ENCODE assay signal across 8 mouse cellular contexts in the genomic region with DNA sequence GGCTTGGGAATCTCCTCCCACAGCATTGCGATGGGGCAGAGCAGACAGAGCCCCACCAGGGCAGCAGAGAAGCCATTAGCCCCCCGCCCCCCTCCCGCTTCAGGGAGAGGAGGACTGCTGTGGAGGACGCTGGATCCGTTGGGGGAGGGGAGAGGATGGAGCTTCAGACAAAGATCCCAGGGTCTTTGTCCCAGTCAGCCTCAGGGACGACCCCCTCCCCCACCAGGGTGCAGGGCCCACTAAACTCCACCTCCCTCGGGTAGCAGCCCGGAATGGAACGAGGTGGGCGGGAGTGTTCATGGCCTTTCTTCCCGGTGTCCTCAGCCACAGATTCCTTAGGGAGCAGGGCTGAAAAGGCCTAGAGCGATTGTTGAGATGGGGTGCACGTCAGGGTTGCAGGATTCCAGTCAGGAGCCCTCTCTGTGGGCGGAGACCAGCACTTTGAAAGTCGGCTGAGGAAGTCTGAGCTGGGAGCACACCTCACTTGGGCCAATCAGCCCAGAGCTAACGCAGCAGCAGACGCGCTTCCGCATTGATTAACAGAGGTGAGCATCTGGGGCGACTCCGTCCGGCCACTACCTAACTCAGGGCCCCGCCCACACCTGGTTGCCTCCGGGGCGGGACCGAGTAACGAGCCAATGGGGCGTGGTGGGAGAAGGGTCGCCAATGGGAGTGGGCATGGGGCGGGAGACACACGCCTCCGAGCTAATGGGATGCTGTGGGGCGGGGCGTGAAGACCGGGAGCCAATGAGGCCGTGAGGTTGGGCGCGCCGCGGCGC. TPM values are rescaled to one million over a fixed set of nuclear protein-coding genes. Genes with fewer than 3 reads are reported as not detected.
DNase-seq lines count a peak whose midpoint lies in the region; ATAC-seq and TF ChIP-seq lines count a peak whose summit lies in the region.

TSS of gene Rassf7 (plus strand) at position 760 of the 779 bp plus-strand sequence.

- intact Hi-C loops in gastrocnemius, adult 2 months (cut with DNase I), result no loop called here
- intact Hi-C loops in left cerebral cortex, adult 2 months (cut with DNase I), result no loop called here

- DNase-seq in ZHBTc4 (ENCODE audit: low read depth, low spot score), result peak; percentile 100
- DNase-seq in gastrocnemius, adult 2 months, result peak; percentile 91
- peak; percentile 94 for DNase-seq in hindbrain, postnatal 0 days (ENCODE audit: low spot score)
- DNase-seq in left cerebral cortex, adult 2 months (ENCODE audit: extremely low spot score in 1 of 2, low spot score in 2 of 2), result peak; percentile 68 to 82
- DNase-seq in right cerebral cortex, postnatal 14 days, result peak; percentile 80
- peak; percentile 93 to 94 for DNase-seq in urinary bladder, postnatal 36 days (ENCODE audit: low spot score in 2 of 2)

- 1% methylated on average over 41 of the region's 41 CpGs for WGBS in hindbrain, postnatal 0 days

- peak within 1 kb of the TSS; percentile 78 for H3K4me3 ChIP-seq in gastrocnemius, adult 2 months
- H3K4me3 ChIP-seq in hindbrain, postnatal 0 days (ENCODE audit: low read length), result peak within 1 kb of the TSS; percentile 61
- H3K4me3 ChIP-seq in left cerebral cortex, adult 2 months, result peak within 1 kb of the TSS; percentile 58
- peak within 1 kb of the TSS; percentile 97 for H3K4me3 ChIP-seq in megakaryocyte, embryonic 14.5 days (replicated peaks)

- peaks cover 12% of the 10 kb centered on the region for H3K4me1 ChIP-seq in hindbrain, postnatal 0 days (ENCODE audit: insufficient read depth, low read length)
- H3K4me1 ChIP-seq in megakaryocyte, embryonic 14.5 days, result peaks cover 81% of the 10 kb centered on the region

- peak within 1 kb of the TSS; percentile 63 for H3K9ac ChIP-seq in hindbrain, postnatal 0 days (replicated peaks; ENCODE audit: low read length)

- H3K36me3 ChIP-seq in hindbrain, postnatal 0 days (ENCODE audit: insufficient read depth, low read length), result no peaks in the 10 kb centered on the region
- peaks cover 35% of the 10 kb centered on the region for H3K36me3 ChIP-seq in megakaryocyte, embryonic 14.5 days (replicated peaks; ENCODE audit: low read length)

- ATAC-seq in common myeloid progenitor, adult 5-6 weeks (replicated peaks; ENCODE audit: low read depth, poor library complexity, severe bottlenecking), result peak; percentile 92
- peak; percentile 95 for ATAC-seq in hindbrain, postnatal 0 days

- no peaks in the 10 kb centered on the region for H3K9me3 ChIP-seq in hindbrain, postnatal 0 days (ENCODE audit: low read length)
- H3K9me3 ChIP-seq in megakaryocyte, embryonic 14.5 days, result no peaks in the 10 kb centered on the region

- peak within 1 kb of the TSS; percentile 97 for H3K4me2 ChIP-seq in hindbrain, postnatal 0 days (ENCODE audit: low read depth, low read length)

- peak within 1 kb of the TSS; percentile 57 for H3K27ac ChIP-seq in gastrocnemius, adult 2 months
- peak within 1 kb of the TSS; percentile 26; the same call in 1 of the 2 replicates for H3K27ac ChIP-seq in hindbrain, postnatal 0 days
- H3K27ac ChIP-seq in left cerebral cortex, adult 2 months, result no peak within 1 kb of the TSS

- no peaks in the 10 kb centered on the region for H3K27me3 ChIP-seq in hindbrain, postnatal 0 days (ENCODE audit: insufficient read depth, low read length)
- peaks cover 34% of the 10 kb centered on the region for H3K27me3 ChIP-seq in megakaryocyte, embryonic 14.5 days (replicated peaks)

- no peak for TF ChIP-seq CTCF in gastrocnemius, adult 2 months (IDR thresholded peaks at IDR 0.05)
- no peak for TF ChIP-seq CTCF in hindbrain, postnatal 0 days (IDR thresholded peaks at IDR 0.05; ENCODE audit: low read depth)
- no peak for TF ChIP-seq CTCF in left cerebral cortex, adult 2 months (IDR thresholded peaks at IDR 0.05)

RNA-seq across cellular contexts. Expression of gene Rassf7, which starts in this region (rescaled TPM):
- total RNA-seq in common myeloid progenitor, adult 5-6 weeks (2017), result 1.8 and 5.9 TPM in 2 replicates
- under 1 TPM in 1 of 2 experiments, not detected in 1; 0.28 TPM for total RNA-seq in gastrocnemius, adult 2 months (2021)
- total RNA-seq in hindbrain, postnatal 0 days (2014; rRNA removed), result 24.5 and 35.7 TPM in 2 replicates
- polyA plus RNA-seq in hindbrain, postnatal 0 days (2015; fragmentation: Nextera tagmentation; extraction: Ambion mirVana), result 19.6 and 23.3 TPM in 2 replicates
- total RNA-seq in left cerebral cortex, adult 2 months (2021), result 1 to 10 TPM in 1 of 2 experiments, under 1 TPM in 1; 0.94 to 1.3 TPM
- 3.6 and 11.1 TPM in 2 replicates for polyA plus RNA-seq in megakaryocyte, embryonic 14.5 days (2012; ENCODE audit: insufficient read depth, low replicate concordance)

Comparison
In these comparisons a context has a peak if more than half of its experiments do, and no peak if none do; other contexts are left out.
1. Peak in DNase-seq, H3K4me3 ChIP-seq and H3K27ac ChIP-seq in gastrocnemius, adult 2 months; RNA of the gene not detected or under 1 TPM.